Mouse (Mus musculus) cortical plate, adult 2 months (tissue): ENCODE measurements around the gene Gga1.

Experiments used
- CTCF ChIP-seq: fragments of 200-500 bp; IDR thresholded peaks from 2 replicates; pipeline ENCODE4 v1.5.1; 2011; ENCODE audit warnings: mild to moderate bottlenecking, control low read depth, low read length; ENCODE audit not compliant: insufficient read depth; ENCODE audit errors: extremely low read depth
- POLR2A ChIP-seq: fragments of 200-500 bp; IDR thresholded peaks from 2 replicates; pipeline ENCODE4 v1.6.1; 2011; ENCODE audit warnings: mild to moderate bottlenecking, low read length, control low read depth; ENCODE audit not compliant: insufficient read depth; ENCODE audit errors: extremely low read depth

- TF ChIP-seq POLR2A (no peak), CTCF (no peak)
These were observed 42.6 kb upstream of the Gga1 start for GRCm38 (mm10) chr15:78834233-78835005.
